Mouse (Mus musculus): ENCODE data around the gene Zbtb44. TPM values are rescaled to one million over a fixed set of nuclear protein-coding genes. Genes with fewer than 3 reads are reported as not detected.

The Zbtb44 gene
- 6.0 and 6.3 TPM in 2 replicates for polyA plus RNA-seq (2014; fragmentation: Nextera tagmentation; extraction: Ambion mirVana)

GRCm38 (mm10) chr9:31030532-31031413 is at the start of gene Zbtb44:
Gene Zbtb44 (plus strand): TSS chr9:31030644.
- Histone ChIP-seq H3K9ac (replicated peaks; ENCODE audit: low read length) (peak within 1 kb of the TSS; percentile 96), H3K27me3 (ENCODE audit: control insufficient read depth, insufficient read depth, low read length) (no peaks in the 10 kb centered on the region), H3K4me2 (ENCODE audit: low read depth, low read length) (peak within 1 kb of the TSS; percentile 62), H3K9me3 (replicated peaks; ENCODE audit: control insufficient read depth, low read length) (no peaks in the 10 kb centered on the region), H3K27ac (replicated peaks; ENCODE audit: low read depth, low read length) (peak within 1 kb of the TSS; percentile 98), H3K4me3 (ENCODE audit: low read depth, low read length) (peak within 1 kb of the TSS; percentile 92), H3K4me1 (ENCODE audit: control insufficient read depth, insufficient read depth, low read length) (no peaks in the 10 kb centered on the region), H3K36me3 (replicated peaks; ENCODE audit: control insufficient read depth, insufficient read depth, low read depth, low read length) (no peaks in the 10 kb centered on the region)
- ATAC-seq (replicated peaks; ENCODE audit: insufficient number of reproducible peaks, low FRiP score, low TSS enrichment, low read depth): peak; percentile 92
- WGBS: under 1% methylated on average over 59 of the region's 79 CpGs
- peak; percentile 56 for DNase-seq (ENCODE audit: low spot score)

- Histone ChIP-seq H3K9ac (replicated peaks; ENCODE audit: low read length) (no peak overlapping the region), H3K4me1 (ENCODE audit: control insufficient read depth, insufficient read depth, low read length) (no peaks in the 10 kb centered on the region), H3K27ac (replicated peaks; ENCODE audit: low read depth, low read length) (no peak overlapping the region), H3K4me3 (ENCODE audit: low read depth, low read length) (no peak overlapping the region), H3K4me2 (ENCODE audit: low read depth, low read length) (no peak overlapping the region), H3K27me3 (ENCODE audit: control insufficient read depth, insufficient read depth, low read length) (no peaks in the 10 kb centered on the region), H3K9me3 (replicated peaks; ENCODE audit: control insufficient read depth, low read length) (no peaks in the 10 kb centered on the region), H3K36me3 (replicated peaks; ENCODE audit: control insufficient read depth, insufficient read depth, low read depth, low read length) (no peaks in the 10 kb centered on the region)
- ATAC-seq (replicated peaks; ENCODE audit: insufficient number of reproducible peaks, low FRiP score, low TSS enrichment, low read depth) (no peak), DNase-seq (ENCODE audit: low spot score) (peak; percentile 29)
- 53% methylated on average over 6 of the region's 6 CpGs for WGBS
These were observed 44.7 kb upstream of the Zbtb44 start for GRCm38 (mm10) chr9:30985782-30986181.

DNA sequence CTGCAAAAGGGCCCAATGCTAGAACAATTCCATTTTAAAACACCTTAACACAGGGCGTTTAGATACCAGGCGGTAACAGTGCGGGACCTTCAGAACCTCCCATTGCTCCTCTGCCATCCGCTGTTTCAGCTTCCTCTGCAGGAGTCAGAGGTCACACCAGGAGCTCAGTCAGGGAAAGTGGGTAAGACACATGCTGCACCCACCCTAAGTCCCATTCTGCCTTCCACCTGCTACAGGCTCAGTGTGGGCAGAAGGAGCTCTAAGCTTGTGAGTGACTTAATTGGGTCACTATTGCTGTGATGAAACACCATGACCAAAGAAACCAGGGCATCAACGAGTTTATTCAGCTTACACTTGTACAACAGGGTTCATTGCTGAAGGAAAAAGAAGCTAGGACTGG is 37.3 kb upstream of the Zbtb44 start:
- ATAC-seq (replicated peaks; ENCODE audit: insufficient number of reproducible peaks, low FRiP score, low TSS enrichment, low read depth): no peak
- no peak overlapping the region for H3K27ac ChIP-seq (replicated peaks; ENCODE audit: low read depth, low read length)
- DNase-seq (ENCODE audit: low spot score): no peak

DNA sequence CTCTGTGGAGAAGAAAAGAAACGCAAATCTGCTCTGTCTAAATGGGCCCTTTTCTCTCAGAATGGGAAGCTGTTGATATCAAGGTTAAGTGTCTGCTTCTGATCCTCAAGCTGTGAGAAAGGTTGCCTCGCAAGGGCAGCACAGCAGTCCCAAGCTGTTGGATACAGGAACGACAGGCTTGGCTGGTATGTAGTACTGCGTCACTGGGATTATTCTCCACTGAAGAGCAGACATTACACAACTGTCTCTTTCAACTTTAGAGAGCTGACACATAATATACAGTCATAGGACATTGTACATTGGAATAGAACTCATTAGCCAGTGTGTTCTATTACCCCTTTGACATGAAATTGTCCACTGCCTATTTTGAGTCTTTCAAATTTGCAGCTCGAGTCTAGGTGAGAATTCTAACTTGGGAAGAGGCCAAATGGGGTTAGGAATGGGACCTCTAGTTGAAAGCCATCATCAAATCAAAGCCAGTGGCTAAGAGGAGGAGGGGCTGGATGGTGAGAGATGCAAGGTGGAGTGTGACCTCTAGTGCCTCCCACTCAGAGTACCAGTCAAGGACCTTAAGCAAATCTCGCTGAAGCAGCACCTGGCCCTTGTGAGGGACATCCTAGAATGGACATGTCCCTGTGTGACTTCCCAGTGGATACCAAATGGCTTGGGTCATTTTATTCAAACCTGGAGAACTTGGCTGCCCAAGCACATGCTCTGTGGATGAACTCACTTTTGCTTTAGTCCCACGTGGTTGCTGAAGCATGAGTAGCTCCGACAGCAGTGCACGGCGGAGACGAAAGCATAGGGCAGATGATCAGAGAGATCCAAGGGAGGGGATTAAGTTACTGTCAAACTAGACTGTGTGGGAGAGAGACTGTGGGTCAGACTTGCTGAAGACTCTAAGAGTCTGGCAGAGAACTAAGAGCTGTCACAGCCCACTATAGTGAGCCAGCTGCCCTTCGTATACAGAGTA is 33.6 kb upstream of the Zbtb44 start:
- no peaks in the 10 kb centered on the region for H3K9me3 ChIP-seq (replicated peaks; ENCODE audit: control insufficient read depth, low read length)
- H3K4me1 ChIP-seq (ENCODE audit: control insufficient read depth, insufficient read depth, low read length): no peaks in the 10 kb centered on the region
- 78% methylated on average over 12 of the region's 12 CpGs for WGBS
- ATAC-seq (replicated peaks; ENCODE audit: insufficient number of reproducible peaks, low FRiP score, low TSS enrichment, low read depth) (no peak), DNase-seq (ENCODE audit: low spot score) (no peak)
- H3K9ac ChIP-seq (replicated peaks; ENCODE audit: low read length): no peak overlapping the region
- H3K27ac ChIP-seq (replicated peaks; ENCODE audit: low read depth, low read length): no peak overlapping the region
- H3K4me3 ChIP-seq (ENCODE audit: low read depth, low read length): no peak overlapping the region
- H3K27me3 ChIP-seq (ENCODE audit: control insufficient read depth, insufficient read depth, low read length): no peaks in the 10 kb centered on the region
- H3K4me2 ChIP-seq (ENCODE audit: low read depth, low read length): no peak overlapping the region
- H3K36me3 ChIP-seq (replicated peaks; ENCODE audit: control insufficient read depth, insufficient read depth, low read depth, low read length): no peaks in the 10 kb centered on the region

More for the DNA sequence above, 37.3 kb upstream of the Zbtb44 start:
- no peaks in the 10 kb centered on the region for H3K36me3 ChIP-seq (replicated peaks; ENCODE audit: control insufficient read depth, insufficient read depth, low read depth, low read length)
- H3K27me3 ChIP-seq (ENCODE audit: control insufficient read depth, insufficient read depth, low read length): no peaks in the 10 kb centered on the region
- no peaks in the 10 kb centered on the region for H3K4me1 ChIP-seq (ENCODE audit: control insufficient read depth, insufficient read depth, low read length)
- WGBS: 77% methylated on average over 5 of the region's 5 CpGs
- H3K4me3 ChIP-seq (ENCODE audit: low read depth, low read length): no peak overlapping the region
- H3K4me2 ChIP-seq (ENCODE audit: low read depth, low read length): no peak overlapping the region
- H3K9me3 ChIP-seq (replicated peaks; ENCODE audit: control insufficient read depth, low read length): no peaks in the 10 kb centered on the region
- H3K9ac ChIP-seq (replicated peaks; ENCODE audit: low read length): no peak overlapping the region

DNA sequence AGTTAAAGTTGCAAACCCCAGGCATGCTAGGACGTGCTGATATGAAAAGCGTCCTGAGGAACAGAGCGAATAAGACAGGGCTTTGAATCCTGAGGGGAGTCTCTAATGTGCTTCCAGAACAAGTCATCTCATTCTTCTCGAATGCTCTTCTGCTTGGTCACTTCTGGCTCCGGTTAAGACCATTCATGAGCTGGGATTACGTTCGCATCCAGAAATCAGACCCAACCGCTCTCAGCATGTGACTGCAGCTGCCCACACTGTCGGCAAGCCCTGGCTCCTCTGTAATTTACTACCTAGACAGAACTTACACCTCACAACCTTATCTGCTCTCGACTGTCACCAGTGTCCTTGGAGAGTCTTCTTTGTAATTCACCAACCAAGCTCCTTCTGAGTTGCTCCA is 29.8 kb upstream of the Zbtb44 start:
- no peak overlapping the region for H3K27ac ChIP-seq (replicated peaks; ENCODE audit: low read depth, low read length)
- H3K4me2 ChIP-seq (ENCODE audit: low read depth, low read length): no peak overlapping the region
- no peak for ATAC-seq (replicated peaks; ENCODE audit: insufficient number of reproducible peaks, low FRiP score, low TSS enrichment, low read depth)
- no peak for DNase-seq (ENCODE audit: low spot score)
- H3K4me1 ChIP-seq (ENCODE audit: control insufficient read depth, insufficient read depth, low read length): no peaks in the 10 kb centered on the region
- H3K27me3 ChIP-seq (ENCODE audit: control insufficient read depth, insufficient read depth, low read length): no peaks in the 10 kb centered on the region
- H3K4me3 ChIP-seq (ENCODE audit: low read depth, low read length): no peak overlapping the region
- WGBS: 80% methylated on average over 10 of the region's 10 CpGs
- no peak overlapping the region for H3K9ac ChIP-seq (replicated peaks; ENCODE audit: low read length)
- H3K36me3 ChIP-seq (replicated peaks; ENCODE audit: control insufficient read depth, insufficient read depth, low read depth, low read length): no peaks in the 10 kb centered on the region
- H3K9me3 ChIP-seq (replicated peaks; ENCODE audit: control insufficient read depth, low read length): no peaks in the 10 kb centered on the region

GRCm38 (mm10) chr9:31002528-31002927 is 27.9 kb upstream of the Zbtb44 start:
- Histone ChIP-seq H3K36me3 (replicated peaks; ENCODE audit: control insufficient read depth, insufficient read depth, low read depth, low read length) (no peaks in the 10 kb centered on the region), H3K9ac (replicated peaks; ENCODE audit: low read length) (no peak overlapping the region), H3K27me3 (ENCODE audit: control insufficient read depth, insufficient read depth, low read length) (no peaks in the 10 kb centered on the region), H3K27ac (replicated peaks; ENCODE audit: low read depth, low read length) (no peak overlapping the region), H3K4me3 (ENCODE audit: low read depth, low read length) (no peak overlapping the region), H3K4me2 (ENCODE audit: low read depth, low read length) (no peak overlapping the region), H3K4me1 (ENCODE audit: control insufficient read depth, insufficient read depth, low read length) (no peaks in the 10 kb centered on the region), H3K9me3 (replicated peaks; ENCODE audit: control insufficient read depth, low read length) (no peaks in the 10 kb centered on the region)
- ATAC-seq (replicated peaks; ENCODE audit: insufficient number of reproducible peaks, low FRiP score, low TSS enrichment, low read depth): no peak
- no peak for DNase-seq (ENCODE audit: low spot score)
- WGBS: 79% methylated on average over 4 of the region's 4 CpGs

DNA sequence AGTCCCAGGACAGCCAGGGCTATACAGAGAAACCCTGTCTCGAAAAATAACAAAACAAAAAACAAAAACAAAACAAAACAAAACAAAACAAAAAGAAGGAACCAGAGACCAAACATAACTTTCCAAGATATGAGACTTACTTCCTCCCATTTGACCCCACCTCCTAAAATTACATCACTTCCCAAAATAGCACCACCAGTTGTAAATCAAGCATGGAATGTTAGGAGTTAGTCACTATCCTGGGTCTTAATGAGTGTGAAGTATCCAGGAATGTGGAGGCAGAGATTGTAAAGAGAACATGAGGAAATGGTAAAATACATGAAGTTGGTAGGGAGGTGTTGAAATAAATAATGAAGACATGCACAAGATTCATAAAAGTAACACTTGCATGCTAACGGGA is 21.1 kb upstream of the Zbtb44 start:
- no peaks in the 10 kb centered on the region for H3K27me3 ChIP-seq (ENCODE audit: control insufficient read depth, insufficient read depth, low read length)
- no peaks in the 10 kb centered on the region for H3K9me3 ChIP-seq (replicated peaks; ENCODE audit: control insufficient read depth, low read length)
- no peak for ATAC-seq (replicated peaks; ENCODE audit: insufficient number of reproducible peaks, low FRiP score, low TSS enrichment, low read depth)
- H3K27ac ChIP-seq (replicated peaks; ENCODE audit: low read depth, low read length): no peak overlapping the region
- DNase-seq (ENCODE audit: low spot score): no peak
- H3K4me1 ChIP-seq (ENCODE audit: control insufficient read depth, insufficient read depth, low read length): no peaks in the 10 kb centered on the region
- H3K4me3 ChIP-seq (ENCODE audit: low read depth, low read length): no peak overlapping the region
- H3K4me2 ChIP-seq (ENCODE audit: low read depth, low read length): no peak overlapping the region
- WGBS: 90% methylated on average over 2 of the region's 2 CpGs
- H3K9ac ChIP-seq (replicated peaks; ENCODE audit: low read length): no peak overlapping the region
- H3K36me3 ChIP-seq (replicated peaks; ENCODE audit: control insufficient read depth, insufficient read depth, low read depth, low read length): no peaks in the 10 kb centered on the region

Data from embryonic facial prominence, embryonic 11.5 days (tissue).